Mouse (Mus musculus) liver, embryonic 16.5 days (tissue): ENCODE data around the gene Mreg. TPM values are rescaled to one million over a fixed set of nuclear protein-coding genes. Genes with fewer than 3 reads are reported as not detected.

ENCODE experiments used
- ATAC-seq: fragments of 200-750 bp; cut with Nextera tagmentation; 2 replicates; pipeline ENCODE4 v1.8.0; 2017; ENCODE audit warnings: low read depth, mild to moderate bottlenecking, moderate number of reproducible peaks, moderate library complexity
- H3K27ac ChIP-seq: fragments of 300-500 bp; sonication (generic); 2 replicates; pipeline ENCODE4 v1.5.1; 2014; ENCODE audit warnings: mild to moderate bottlenecking, low read length
- H3K27me3 ChIP-seq: fragments of 300-500 bp; sonication (generic); 2 replicates; pipeline ENCODE4 v1.6.1; 2014; ENCODE audit warnings: low read depth, low read length, mixed read lengths; ENCODE audit not compliant: control insufficient read depth, insufficient read depth
- H3K36me3 ChIP-seq: fragments of 300-500 bp; sonication (generic); 2 replicates; pipeline ENCODE4 v1.6.1; 2014; ENCODE audit warnings: mild to moderate bottlenecking; ENCODE audit not compliant: control insufficient read depth, insufficient read depth
- H3K4me1 ChIP-seq: fragments of 300-500 bp; sonication (generic); 2 replicates; pipeline ENCODE4 v1.6.1; 2014; ENCODE audit warnings: low read depth, low read length, mixed read lengths; ENCODE audit not compliant: control insufficient read depth
- H3K4me2 ChIP-seq: fragments of 300-500 bp; sonication (generic); 2 replicates; pipeline ENCODE4 v1.6.1; 2014; ENCODE audit warnings: low read depth, low read length, mixed read lengths
- H3K4me3 ChIP-seq: fragments of 300-500 bp; sonication (generic); 2 replicates; pipeline ENCODE4 v1.5.1; 2014; ENCODE audit warnings: low read depth, mild to moderate bottlenecking, low read length
- H3K9ac ChIP-seq: fragments of 300-500 bp; sonication (generic); 2 replicates; pipeline ENCODE4 v1.6.1; 2014; ENCODE audit warnings: low read depth, low read length
- H3K9me3 ChIP-seq: fragments of 300-500 bp; sonication (generic); replicated peaks from 2 replicates; pipeline ENCODE4 v1.6.1; 2016; ENCODE audit warnings: low read length; ENCODE audit not compliant: control insufficient read depth
- WGBS: fragments of 180-500 bp; shearing (Covaris S2); extraction: QIAGEN DNeasy Blood & Tissue Kit; methylation state at CpG from one replicate; pipeline ENCODE4 v1.1.7; 2014; ENCODE audit not compliant: insufficient replicate concordance; 5-methylcytosine and 5-hydroxymethylcytosine counted together
- polyA plus RNA-seq: library from polyadenylated mRNA; unstranded; fragments of >200 nt; fragmentation: Nextera tagmentation; extraction: Ambion mirVana; gene quantifications from 2 replicates; pipeline ENCODE4 v1.2.1, GENCODE M21; 2015

The Mreg gene
- polyA plus RNA-seq, 1 experiment from 2014 or later, result 8.0 TPM

DNA sequence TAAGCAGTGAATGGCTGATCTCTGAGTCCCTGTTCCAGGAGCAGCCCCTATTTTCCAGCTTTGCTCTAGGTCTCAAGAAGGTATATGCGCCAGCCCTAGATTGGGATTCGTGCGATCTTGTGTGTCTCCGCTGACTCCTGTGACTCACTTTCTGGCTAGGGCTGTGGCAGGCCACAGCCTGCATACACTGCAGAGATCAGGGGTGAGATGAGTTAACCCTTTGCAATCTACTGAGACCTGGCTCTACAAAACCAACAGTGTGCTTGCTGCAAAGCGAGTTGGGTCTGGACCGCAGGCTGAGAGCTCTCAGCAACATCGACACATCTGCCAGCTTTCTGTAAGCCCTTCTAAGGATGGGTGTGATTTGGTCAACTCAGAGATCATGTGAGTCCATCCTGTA lies 9.4 kb downstream of the Mreg start:
- no peak overlapping the region for H3K9ac ChIP-seq
- ATAC-seq, result no peak
- WGBS, result 77% methylated on average over 7 of the region's 7 CpGs
- no peaks in the 10 kb centered on the region for H3K36me3 ChIP-seq
- H3K4me2 ChIP-seq, result no peak overlapping the region
- no peaks in the 10 kb centered on the region for H3K9me3 ChIP-seq
- no peak overlapping the region for H3K27ac ChIP-seq
- no peaks in the 10 kb centered on the region for H3K27me3 ChIP-seq
- no peak overlapping the region for H3K4me3 ChIP-seq
- peaks cover 6% of the 10 kb centered on the region for H3K4me1 ChIP-seq

DNA sequence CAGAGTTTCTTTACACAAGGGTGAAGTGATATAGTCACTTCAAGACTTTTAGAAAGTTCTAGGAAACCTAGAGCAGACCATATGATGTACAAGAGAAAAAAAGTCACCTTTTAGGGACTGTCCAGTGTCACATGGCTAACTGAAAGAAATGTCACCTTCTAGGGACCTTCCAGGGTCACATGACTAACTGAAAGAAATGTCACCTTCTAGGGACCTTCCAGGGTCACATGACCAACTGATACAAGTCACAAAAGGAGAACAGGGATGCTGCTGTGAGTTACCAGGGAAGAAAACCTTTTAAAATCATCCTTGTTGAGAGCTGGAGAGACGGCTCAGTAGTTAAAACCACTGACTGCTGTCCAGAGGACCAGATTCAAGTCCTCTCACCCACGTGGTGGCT lies 10.0 kb downstream of the Mreg start:
- H3K27me3 ChIP-seq, result no peaks in the 10 kb centered on the region
- H3K4me1 ChIP-seq, result peaks cover 6% of the 10 kb centered on the region
- H3K36me3 ChIP-seq, result no peaks in the 10 kb centered on the region
- no peak overlapping the region for H3K9ac ChIP-seq
- no peak for ATAC-seq
- no peak overlapping the region for H3K27ac ChIP-seq
- H3K4me3 ChIP-seq, result no peak overlapping the region
- H3K4me2 ChIP-seq, result no peak overlapping the region
- 50% methylated on average over 2 of the region's 2 CpGs for whole genome bisulfite sequencing
- H3K9me3 ChIP-seq, result no peaks in the 10 kb centered on the region

DNA sequence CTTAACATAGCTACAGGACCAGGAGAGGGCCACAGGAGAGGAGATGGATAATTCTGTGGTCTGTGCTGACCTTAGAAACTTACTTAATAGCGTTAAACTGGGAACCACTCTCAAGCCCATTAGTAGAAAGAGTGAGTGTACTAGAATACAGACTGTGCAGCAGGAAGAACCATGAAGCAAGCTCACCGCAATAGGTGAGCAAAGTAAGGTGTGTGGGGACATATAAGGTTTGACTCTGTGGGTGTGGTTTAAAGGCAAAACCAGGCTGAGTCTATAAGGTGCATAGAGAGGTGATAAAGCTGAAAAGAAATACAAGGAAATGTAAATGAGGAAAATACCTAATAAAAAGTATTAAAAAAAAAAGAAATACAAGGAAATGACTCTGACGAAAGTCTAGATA lies 11.0 kb downstream of the Mreg start:
- H3K36me3 ChIP-seq, result no peaks in the 10 kb centered on the region
- ATAC-seq, result no peak
- H3K27me3 ChIP-seq, result no peaks in the 10 kb centered on the region
- H3K27ac ChIP-seq, result no peak overlapping the region
- H3K9me3 ChIP-seq, result no peaks in the 10 kb centered on the region
- peaks cover 6% of the 10 kb centered on the region for H3K4me1 ChIP-seq
- H3K4me3 ChIP-seq, result no peak overlapping the region
- H3K4me2 ChIP-seq, result no peak overlapping the region
- H3K9ac ChIP-seq, result no peak overlapping the region
- WGBS, result 58% methylated on average over 3 of the region's 3 CpGs

DNA sequence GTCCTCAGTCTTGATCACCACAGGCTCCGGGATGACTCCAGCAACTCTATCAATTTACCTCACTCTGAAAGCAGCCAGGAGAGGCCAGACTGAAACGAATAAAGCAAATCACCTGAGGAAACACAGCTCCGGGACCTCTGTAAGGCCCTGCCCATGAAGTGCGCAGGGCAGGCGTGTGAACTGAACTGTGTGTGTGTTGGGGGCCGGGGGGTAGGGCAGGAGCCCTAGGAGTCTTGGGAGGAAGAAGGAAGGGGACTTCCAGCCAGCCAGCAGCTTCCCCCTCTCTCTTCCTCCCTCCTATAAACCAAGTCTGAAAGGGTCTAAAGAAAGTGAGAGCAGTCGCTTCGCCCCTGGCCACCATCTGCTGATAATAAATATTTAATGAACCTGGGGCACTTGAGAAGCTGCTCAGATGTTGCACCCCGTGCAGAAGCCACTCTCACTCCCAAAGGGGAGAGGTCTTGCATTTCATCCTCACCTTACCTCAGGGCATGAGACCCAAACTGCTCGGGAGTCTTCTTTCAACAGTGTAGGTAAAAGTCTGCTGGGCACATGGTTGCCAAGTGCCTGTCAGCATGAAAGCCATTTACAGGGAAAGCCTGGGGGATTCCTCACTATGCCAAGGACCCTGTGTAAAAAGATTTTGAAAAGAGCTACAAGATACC lies 13.8 kb downstream of the Mreg start:
- Histone ChIP-seq H3K9me3 (no peaks in the 10 kb centered on the region), H3K36me3 (no peaks in the 10 kb centered on the region), H3K27ac (no peak overlapping the region), H3K4me2 (no peak overlapping the region), H3K4me3 (no peak overlapping the region), H3K27me3 (no peaks in the 10 kb centered on the region), H3K4me1 (peaks cover 6% of the 10 kb centered on the region), H3K9ac (no peak overlapping the region)
- 61% methylated on average over 10 of the region's 10 CpGs for WGBS
- ATAC-seq, result no peak

DNA sequence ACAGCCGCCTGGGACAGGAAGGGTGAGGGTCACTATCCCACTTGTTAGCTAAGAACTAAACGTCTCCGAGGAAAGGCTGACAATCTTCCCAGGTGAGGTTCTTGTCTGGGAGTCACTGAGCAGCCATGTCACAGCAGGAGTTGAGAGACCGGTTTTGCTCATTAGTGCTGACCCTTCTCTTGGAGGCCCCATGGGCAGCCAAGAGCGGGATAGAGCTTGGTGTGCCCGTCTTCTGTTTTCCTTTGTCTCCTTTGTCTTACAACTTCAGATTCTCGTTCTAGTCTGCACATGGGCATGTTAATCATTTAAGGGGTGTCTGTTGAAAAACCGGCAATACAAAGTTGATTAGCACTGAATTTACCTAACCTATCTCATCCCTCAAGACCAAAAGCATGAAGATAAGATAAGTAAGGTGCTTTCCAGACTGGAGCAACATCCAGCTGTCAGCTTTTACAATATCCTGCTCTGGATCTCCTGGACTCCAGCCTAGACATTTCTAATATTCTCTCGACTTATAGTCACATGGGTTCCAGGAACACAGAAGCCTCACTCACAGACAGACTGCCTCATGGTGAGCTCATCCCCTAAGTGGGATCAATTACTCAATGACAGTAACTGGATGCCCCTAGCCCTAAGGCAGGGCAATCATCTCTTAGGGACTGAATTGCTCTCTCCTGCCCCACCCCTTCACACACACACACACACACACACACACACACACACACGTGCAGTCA lies 15.3 kb downstream of the Mreg start:
- no peak overlapping the region for H3K4me3 ChIP-seq
- H3K27me3 ChIP-seq, result no peaks in the 10 kb centered on the region
- H3K4me1 ChIP-seq, result peaks cover 6% of the 10 kb centered on the region
- no peaks in the 10 kb centered on the region for H3K36me3 ChIP-seq
- no peaks in the 10 kb centered on the region for H3K9me3 ChIP-seq
- no peak overlapping the region for H3K9ac ChIP-seq
- no peak overlapping the region for H3K27ac ChIP-seq
- ATAC-seq, result no peak
- 48% methylated on average over 10 of the region's 10 CpGs for WGBS
- H3K4me2 ChIP-seq, result no peak overlapping the region

DNA sequence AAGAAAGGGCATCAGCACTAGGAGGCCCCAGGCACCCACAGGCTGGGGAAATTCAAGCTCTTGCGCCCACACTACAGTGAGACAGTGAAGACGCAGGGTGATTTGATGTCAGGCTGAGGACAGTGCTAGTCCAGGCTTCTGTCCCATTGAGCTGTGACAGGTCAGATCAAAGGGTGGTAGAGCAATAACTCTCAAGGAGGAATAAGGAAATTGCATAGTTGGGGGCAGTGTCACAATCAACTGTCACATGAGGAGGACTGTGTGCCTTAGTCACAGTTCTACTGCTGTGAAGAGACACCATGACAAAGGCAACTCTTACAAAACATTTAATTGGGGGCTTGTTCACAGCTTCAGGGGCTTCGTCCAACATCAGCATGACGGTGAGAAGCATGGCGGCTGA lies 16.0 kb downstream of the Mreg start:
- Histone ChIP-seq H3K27ac (peak overlapping the region; percentile 29; the same call in 1 of the 2 replicates), H3K9me3 (no peaks in the 10 kb centered on the region), H3K27me3 (no peaks in the 10 kb centered on the region), H3K4me3 (no peak overlapping the region), H3K4me2 (no peak overlapping the region), H3K36me3 (no peaks in the 10 kb centered on the region), H3K4me1 (peaks cover 6% of the 10 kb centered on the region), H3K9ac (no peak overlapping the region)
- ATAC-seq, result no peak
- WGBS, result 69% methylated on average over 5 of the region's 5 CpGs

DNA sequence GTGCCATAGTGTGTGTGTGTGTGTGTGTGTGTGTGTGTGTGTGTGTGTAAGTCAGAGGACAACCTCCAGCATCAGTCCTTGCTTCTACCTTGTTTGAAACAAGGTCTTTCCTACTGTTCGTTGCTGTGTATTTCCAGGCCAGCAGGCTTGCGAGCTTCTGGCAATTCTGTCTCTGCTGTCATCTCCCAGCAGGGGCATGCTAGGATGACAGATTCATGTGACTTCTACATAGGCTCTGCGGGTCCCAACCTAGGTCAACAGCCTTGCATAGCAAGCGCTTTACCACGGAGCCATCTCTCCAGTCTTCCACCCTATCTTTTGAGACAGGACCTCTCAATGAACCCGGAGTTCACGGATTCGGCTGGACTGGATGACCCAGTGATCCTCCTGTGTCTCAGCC lies 20.7 kb downstream of the Mreg start:
- no peak overlapping the region for H3K27ac ChIP-seq
- H3K4me2 ChIP-seq, result no peak overlapping the region
- no peak overlapping the region for H3K9ac ChIP-seq
- H3K9me3 ChIP-seq, result no peaks in the 10 kb centered on the region
- no peak overlapping the region for H3K4me3 ChIP-seq
- no peaks in the 10 kb centered on the region for H3K36me3 ChIP-seq
- ATAC-seq, result no peak
- 79% methylated on average over 8 of the region's 8 CpGs for WGBS
- no peaks in the 10 kb centered on the region for H3K4me1 ChIP-seq
- no peaks in the 10 kb centered on the region for H3K27me3 ChIP-seq

DNA sequence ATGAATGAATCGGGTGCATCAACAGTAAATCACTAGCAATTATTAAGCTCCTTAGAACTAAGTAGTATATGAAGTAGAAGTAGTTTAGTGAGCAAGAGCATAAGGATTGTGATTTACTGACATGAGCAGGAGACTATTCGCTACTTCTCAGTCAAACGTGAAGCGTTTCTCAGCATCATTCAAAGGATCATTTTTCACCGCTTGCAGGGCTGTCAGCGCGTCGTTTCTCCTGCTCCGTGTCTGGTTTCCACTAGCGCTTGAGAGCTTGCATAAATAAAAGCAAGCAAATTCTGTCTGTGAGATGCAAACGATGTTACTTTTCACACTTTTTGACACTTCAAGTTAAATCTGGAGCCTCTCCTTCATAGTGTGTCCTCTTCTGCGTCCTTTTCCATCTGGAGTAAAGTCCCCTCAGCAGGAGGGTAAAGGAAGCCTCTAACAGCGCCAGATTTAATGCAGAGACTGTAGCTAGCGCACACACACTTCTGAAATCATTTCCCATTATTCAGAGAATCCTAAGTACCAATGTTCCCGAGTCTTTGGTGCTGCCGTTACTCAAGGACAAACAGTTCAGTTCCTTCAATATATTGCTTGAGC lies 23.9 kb downstream of the Mreg start:
- Histone ChIP-seq H3K27me3 (no peaks in the 10 kb centered on the region), H3K9ac (no peak overlapping the region), H3K36me3 (no peaks in the 10 kb centered on the region), H3K4me2 (no peak overlapping the region), H3K27ac (no peak overlapping the region), H3K4me1 (no peaks in the 10 kb centered on the region), H3K4me3 (no peak overlapping the region), H3K9me3 (no peaks in the 10 kb centered on the region)
- WGBS, result 71% methylated on average over 16 of the region's 16 CpGs
- ATAC-seq, result no peak

DNA sequence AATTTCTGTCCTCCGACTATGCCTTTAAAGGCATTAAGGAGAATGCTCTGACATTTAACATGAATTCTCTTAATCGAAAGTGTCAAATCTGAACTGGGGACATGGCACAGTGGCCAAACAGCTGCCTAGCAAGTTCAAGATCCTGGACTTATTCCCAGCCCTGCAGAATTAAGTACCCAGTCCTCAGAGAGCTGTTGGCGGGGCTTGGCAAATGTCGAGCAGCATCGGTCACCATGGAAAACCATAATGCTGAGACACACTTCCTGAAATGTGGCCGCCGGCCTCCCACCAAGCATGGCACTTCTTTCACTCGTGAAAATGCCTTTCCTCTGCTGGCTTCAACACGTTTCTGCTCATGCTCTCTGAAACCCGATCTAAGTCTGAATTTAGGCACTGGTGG lies 24.6 kb downstream of the Mreg start:
- Histone ChIP-seq H3K36me3 (no peaks in the 10 kb centered on the region), H3K9me3 (no peaks in the 10 kb centered on the region), H3K4me1 (no peaks in the 10 kb centered on the region), H3K4me3 (no peak overlapping the region), H3K27me3 (no peaks in the 10 kb centered on the region), H3K27ac (no peak overlapping the region), H3K9ac (no peak overlapping the region), H3K4me2 (no peak overlapping the region)
- 38% methylated on average over 10 of the region's 10 CpGs for WGBS
- no peak for ATAC-seq
